Mouse (Mus musculus) T-cell, adult 66 days (primary cell): Measurements from ENCODE around the gene Spats2. TPM values are rescaled to one million over a fixed set of nuclear protein-coding genes. Genes with fewer than 3 reads are reported as not detected.

ENCODE experiments used
- total RNA-seq, 2 experiments: library from RNA; stranded (reverse); gene quantifications; 3 replicates in 1 of 2; 4 replicates in 1 of 2; pipeline ENCODE4 v1.2.4; 2023

The Spats2 gene
- total RNA-seq: not detected

DNA sequence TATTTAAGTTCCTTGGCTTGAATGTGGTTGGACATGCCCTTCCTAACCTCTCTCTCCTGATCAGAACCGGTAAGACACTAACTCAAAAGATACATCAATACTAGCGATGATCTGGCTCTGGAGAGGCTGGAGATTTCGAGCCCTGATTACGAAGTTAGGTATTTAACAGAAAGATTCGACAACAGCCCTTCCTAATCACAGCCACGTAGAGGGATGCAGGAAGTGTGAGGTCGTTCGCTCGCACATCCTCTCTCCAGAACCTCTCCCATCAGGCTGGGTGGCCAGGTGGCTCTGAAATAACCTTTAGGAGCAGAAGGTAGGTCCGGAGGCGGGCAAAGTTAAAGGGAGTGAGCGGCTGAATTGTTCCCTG lies at the start of gene Spats2:
Spats2 (plus strand) TSS at position 206 of the 370 bp plus-strand sequence.

DNA sequence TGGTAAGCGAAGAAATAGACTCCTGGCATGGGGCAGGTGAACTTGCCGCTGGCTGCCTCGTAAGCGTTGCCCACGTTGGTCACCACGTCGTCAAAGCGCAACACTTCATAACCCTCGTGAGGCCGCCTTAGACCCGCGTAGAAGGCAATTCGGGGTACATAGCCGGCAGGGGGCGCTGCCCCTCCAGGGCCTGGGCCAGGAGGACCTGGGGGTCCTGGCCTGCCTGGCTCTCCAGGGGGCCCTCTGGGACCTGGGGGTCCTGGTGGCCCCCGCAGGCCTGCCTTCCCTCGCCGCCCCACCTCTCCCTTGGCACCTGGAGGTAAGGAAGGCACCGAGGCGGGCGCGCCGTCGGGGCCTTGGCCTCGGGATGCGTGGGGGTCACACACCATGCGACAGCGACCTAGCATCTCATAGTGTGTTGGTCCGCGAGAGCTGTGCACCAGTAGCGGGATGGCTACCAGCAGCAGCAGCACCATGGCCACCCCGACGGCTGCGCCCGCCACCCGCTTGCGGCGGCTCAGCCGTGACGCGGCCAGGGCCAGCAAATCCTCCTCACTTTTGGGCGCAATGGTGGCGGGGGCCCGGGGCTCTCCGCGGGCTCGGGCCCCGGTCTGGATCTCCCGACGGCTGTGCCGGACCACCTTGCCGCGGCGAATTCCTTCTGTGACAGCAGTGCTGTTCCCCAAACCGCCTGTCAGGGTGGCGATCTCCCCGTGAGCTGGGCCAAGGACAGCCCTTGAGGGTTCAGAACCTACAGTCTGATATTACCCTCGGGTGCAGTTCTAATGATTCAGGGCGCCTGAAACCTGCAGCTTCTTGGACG lies 38.3 kb upstream of the Spats2 start, which contains the start of gene C1ql4:
C1ql4 (minus strand) TSS at position 565 of the 823 bp plus-strand sequence.

DNA sequence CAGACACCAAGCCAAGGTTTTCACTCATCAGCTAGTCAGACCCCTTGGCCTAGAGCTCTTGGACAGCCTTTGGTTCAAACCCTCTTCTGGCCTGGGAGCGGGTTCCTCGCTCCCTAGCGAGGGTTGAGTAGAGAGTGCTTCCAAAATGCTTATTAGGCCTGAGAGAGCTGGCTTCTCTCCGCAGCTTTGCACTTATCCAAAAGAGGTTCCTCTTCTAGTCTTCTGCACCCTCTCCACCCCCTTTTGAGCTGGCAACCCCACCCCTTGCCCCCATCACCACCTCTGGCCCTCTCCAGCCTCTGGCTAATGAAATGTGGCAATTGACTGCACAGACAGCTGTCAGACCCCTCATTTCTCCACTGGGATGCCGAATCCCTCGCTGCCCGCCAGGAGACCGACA lies 32.8 kb upstream of the Spats2 start, which contains the start of gene Dnajc22:
Dnajc22 (plus strand) TSS at position 301 of the 400 bp plus-strand sequence.

DNA sequence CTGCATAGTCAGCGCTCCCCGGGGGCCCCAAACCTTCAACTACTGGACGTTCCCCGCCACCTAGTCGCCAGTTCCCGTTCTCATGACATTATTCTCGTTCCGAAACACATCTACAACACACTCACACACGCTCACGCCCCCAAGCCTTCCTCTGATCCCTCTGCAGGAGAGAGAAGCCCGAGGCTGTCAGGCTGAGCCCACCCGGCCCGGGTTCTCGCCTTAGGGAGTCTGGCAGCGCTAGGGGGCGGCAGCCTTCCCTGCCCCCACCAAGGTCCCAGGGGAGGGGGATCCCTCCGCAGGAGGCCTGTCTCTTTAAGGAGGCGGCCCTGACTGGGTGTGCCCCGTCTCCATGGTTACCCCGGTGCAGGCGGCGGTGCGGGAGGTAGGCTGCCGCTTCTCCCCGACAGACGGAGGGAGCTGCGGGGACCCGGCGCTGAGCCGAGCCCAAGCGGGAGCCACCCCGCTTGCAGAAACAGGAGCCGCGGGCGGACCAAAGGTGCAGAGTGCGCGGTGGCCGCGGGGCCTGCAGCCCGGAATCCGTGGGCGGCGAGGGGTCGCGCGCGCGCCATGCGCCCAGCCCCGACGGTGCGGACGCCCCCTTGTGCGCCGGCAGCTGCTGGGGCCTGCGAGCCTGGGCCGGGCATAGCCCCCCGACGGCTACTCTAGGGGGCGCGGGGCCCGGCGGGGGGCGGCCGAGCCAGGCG lies 98.6 kb downstream of the Spats2 start, which contains the start of gene Kcnh3:
Kcnh3 (plus strand) TSS at position 654 of the 704 bp plus-strand sequence.

DNA sequence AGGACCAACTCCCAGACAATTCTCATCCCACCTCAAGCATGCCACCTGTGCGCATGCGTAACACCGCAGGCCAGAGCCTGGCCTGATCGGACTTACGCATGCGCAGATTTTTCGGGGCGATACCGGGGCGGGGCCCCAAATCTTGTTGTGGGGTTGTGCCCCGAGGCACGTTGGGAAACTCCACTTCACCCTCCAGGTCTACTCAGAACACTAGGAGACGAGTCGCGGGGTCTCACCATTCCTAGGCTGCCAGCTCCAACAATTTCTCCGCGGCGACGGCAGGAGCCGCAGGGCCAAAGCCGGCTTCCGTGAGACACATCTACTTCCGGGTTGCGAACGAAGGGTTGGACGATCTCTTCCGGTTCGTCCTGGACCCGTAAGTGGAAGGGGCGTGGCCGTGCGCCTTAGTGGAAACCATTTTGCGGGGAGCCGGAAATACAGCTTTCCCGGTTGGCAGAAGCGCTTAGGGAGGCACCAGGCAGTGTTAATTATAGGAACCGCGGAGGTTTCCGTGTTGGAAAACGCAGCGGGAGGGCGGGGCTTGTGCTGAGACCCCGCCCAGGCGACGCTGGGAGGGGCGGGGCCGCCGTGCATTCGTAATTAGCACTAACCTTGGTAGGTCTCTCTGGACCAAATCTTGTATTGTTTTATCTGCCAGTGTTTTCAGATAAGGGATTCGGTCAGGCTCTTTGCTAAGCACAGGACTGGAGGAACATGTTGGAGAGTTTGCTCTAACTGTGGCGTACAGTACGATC lies 126.1 kb downstream of the Spats2 start, which contains the start of gene Mcrs1:
Mcrs1 (minus strand) TSS at position 336 of the 755 bp plus-strand sequence.

Other genes starting within 250 kb of the Spats2 start
- 10 to 100 TPM; 22.4 to 23.8 TPM for gene Rhebl1, start 231.4 kb upstream of the Spats2 start, total RNA-seq
- gene Dhh, start 227.4 kb upstream of the Spats2 start, total RNA-seq: under 1 TPM in 1 of 2 experiments, not detected in 1; 0.36 TPM
- 100 to 1,000 TPM; 268 to 306 TPM for gene Lmbr1l, start 207.7 kb upstream of the Spats2 start, total RNA-seq
- gene Tuba1b, start 191.4 kb upstream of the Spats2 start, total RNA-seq: 100 to 1,000 TPM; 263 to 287 TPM
- not detected for gene Gm49450, start 172.4 kb upstream of the Spats2 start, total RNA-seq
- 100 to 1,000 TPM; 188 to 202 TPM for gene Tuba1a, start 172.2 kb upstream of the Spats2 start, total RNA-seq
- gene Tuba1c, start 96.0 kb upstream of the Spats2 start, total RNA-seq: 10 to 100 TPM; 75.8 to 86.6 TPM
- gene Prph, start 70.7 kb upstream of the Spats2 start, total RNA-seq: not detected
- gene Troap, start 51.3 kb upstream of the Spats2 start, total RNA-seq: 1 to 10 TPM; 3.0 to 3.2 TPM
- gene C1ql4, start 38.1 kb upstream of the Spats2 start, total RNA-seq: not detected
- not detected for gene Dnajc22, start 32.7 kb upstream of the Spats2 start, total RNA-seq
- 1 to 10 TPM; 3.9 to 8.3 TPM for gene Kcnh3, start 98.9 kb downstream of the Spats2 start, total RNA-seq
- gene Mcrs1, start 126.0 kb downstream of the Spats2 start, total RNA-seq: 100 to 1,000 TPM; 102 to 126 TPM
- gene Prpf40b, start 169.2 kb downstream of the Spats2 start, total RNA-seq: 10 to 100 TPM; 18.6 to 20.2 TPM
- not detected for gene Fam186b, start 170.0 kb downstream of the Spats2 start, total RNA-seq
- 10 to 100 TPM; 40.2 to 41.7 TPM for gene Fmnl3, start 244.6 kb downstream of the Spats2 start, total RNA-seq